Mouse (Mus musculus) embryo, embryonic 11 days (tissue): Measurements from ENCODE around the gene Serpina3n.
A peak's percentile ranks its signal among the peaks of the same experiment; 100 is the strongest.
"Not testable (repeated sequence)": the region's sequence is repeated elsewhere in the genome, so short reads cannot be mapped to it uniquely, and the experiment has no call there.

ENCODE experiments used
- DNase-seq: peaks from one replicate; pipeline ENCODE4 v3.0.0-alpha.2; 2015

The Serpina3n gene

GRCm38 (mm10) chr12:104406454-104406885 is at the start of gene Serpina3n:
Gene Serpina3n (plus strand): TSS chr12:104406729.
- DNase-seq, result no peak

DNA sequence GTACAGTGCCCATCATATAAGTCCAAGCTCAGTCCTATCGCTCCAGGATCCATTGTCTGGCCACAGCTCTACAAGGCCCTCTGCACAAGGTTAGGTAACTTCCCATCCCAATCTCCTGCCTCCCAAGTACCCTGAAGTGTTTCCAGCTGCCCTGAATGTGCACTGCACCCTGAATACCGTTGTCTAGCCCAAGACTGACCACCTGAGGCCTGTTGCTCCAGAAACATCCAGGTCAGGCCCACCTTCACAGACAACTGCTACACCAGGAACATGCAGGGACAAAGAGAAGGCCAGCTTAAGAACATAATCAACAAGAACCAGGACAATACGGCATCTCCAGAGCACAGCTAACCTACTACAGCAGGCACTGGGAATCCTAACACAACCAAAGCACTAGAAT is 36.5 kb upstream of the Serpina3n start:
- DNase-seq, result no peak

GRCm38 (mm10) chr12:104377179-104377578 is 29.4 kb upstream of the Serpina3n start:
- not testable (repeated sequence) for DNase-seq

GRCm38 (mm10) chr12:104378351-104378750 is 28.2 kb upstream of the Serpina3n start:
- DNase-seq, result not testable (repeated sequence)

DNA sequence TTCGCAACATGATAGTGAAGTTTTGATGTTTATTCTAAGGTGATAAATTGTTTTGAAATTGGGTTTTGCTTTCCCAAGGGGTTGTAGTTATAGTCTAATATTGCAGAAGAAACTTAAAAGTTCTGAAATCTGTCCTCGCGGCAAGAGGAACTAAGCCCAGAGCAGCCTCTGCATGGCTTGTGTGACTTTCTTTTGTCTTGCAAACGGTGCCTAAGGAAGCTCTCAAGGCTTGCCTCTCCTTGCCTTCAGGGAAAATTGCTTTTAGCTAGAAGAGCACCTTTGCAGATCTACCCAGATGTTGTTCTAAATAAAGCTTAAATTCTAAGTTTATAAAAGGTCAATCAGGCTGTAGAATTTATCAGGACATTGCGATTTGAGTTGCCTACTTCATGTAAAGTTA is 27.7 kb upstream of the Serpina3n start:
- DNase-seq, result not testable (repeated sequence)

DNA sequence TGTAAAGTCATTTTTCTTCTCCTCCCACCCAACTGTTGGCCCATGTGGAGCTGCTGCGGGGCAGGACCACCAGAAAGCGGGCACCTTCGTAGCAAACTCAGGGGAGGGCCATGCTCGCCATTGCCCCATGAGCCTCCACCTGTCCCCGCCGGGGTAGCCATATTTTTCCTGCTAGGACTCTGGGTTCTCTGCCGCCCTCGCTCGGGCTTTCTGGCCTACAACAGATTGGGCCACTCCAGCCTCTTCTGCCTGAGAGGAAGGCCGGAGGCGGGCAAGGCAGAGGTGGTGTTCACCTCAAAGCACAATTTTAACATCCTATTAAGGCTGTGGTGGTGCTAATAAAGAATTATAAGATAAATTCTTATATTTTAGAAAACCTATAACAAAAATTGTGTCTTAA is 26.7 kb upstream of the Serpina3n start:
- DNase-seq, result no peak

- not testable (repeated sequence) for DNase-seq
Measured at GRCm38 (mm10) chr12:104381071-104381604, 25.4 kb upstream of the Serpina3n start.

DNA sequence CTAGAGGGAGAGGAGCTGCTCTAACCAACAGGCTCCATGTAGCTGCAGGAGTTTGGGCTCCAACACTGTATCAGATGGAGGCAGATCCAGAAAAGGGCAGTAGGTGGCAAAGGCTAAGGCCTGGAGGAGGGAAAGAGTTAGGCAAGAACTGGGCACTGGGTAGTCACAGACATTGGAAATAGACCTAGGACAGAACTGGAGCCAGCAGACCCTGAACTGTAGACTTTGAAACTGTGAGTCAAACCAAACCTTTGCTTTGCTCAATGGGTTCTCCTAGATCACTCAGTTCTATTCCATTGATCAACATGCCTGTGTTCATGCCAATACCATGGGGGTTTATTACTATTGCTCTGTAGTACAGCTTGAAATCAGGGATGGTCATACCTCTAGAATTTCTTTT is 20.5 kb upstream of the Serpina3n start:
- not testable (repeated sequence) for DNase-seq

- DNase-seq, result not testable (repeated sequence)
Measured at GRCm38 (mm10) chr12:104386878-104387277, 19.7 kb upstream of the Serpina3n start.

- DNase-seq, result no peak
Measured at GRCm38 (mm10) chr12:104388477-104388876, 18.1 kb upstream of the Serpina3n start.

GRCm38 (mm10) chr12:104391057-104391456 is 15.5 kb upstream of the Serpina3n start:
- DNase-seq, result not testable (repeated sequence)

DNA sequence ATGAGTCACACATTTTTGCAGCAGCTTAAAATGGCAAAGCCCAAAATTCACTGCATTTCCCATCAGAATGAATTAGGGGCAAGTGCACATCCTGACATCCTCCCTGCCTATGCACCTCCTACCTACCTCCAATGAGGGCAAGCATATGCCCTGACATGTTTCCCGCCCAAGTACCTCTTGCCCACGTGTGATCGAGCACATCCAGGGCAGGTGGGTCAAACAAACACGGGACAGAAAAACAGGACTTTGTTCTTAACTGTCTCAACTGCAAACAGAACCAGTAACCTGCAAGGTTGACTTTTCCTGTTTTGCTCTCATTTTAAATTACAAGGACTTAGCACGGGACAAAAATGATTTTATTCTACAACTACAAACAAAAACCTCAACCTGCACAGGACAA is 2.6 kb upstream of the Serpina3n start:
- DNase-seq, result no peak

DNA sequence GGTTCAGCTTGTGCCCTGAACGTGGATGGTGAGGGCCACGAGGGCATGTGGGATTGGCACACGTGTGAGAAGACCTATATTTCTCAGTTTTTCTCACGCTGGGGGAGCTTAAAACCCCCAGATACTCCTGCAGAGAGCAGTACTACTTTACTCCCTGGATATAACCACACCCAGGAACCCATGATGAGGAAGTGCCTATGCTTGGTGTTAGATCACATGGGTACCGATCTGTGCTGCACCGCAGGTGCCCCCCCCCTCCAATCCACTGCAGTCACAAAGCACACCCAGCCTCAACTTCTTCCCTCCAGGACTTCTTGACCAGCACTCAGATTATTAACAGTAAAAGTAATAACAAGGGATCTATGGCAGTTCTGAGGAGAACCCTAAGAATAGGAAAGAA is 6.0 kb downstream of the Serpina3n start:
- DNase-seq, result no peak

DNA sequence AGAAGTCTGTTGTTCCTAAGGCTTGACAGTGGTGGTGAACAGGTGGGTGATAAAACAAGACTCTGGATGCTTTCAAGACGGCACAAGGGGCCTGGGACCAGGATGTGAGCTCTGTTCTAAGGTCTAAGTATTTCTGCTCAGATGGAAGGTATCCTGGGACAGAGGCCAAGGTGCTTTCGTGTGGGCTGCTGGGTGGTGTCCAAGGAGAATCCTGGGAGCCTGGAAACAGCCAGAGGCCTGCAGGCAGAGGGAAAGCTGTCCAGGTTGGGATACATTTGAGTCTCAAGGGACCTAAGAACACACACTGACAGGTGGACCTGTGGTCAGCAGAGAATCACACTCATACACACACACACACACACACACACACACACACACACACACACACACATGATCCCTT is 8.0 kb downstream of the Serpina3n start:
- DNase-seq, result no peak

GRCm38 (mm10) chr12:104415625-104416315 is 9.2 kb downstream of the Serpina3n start:
- DNase-seq, result peak; percentile 12

DNA sequence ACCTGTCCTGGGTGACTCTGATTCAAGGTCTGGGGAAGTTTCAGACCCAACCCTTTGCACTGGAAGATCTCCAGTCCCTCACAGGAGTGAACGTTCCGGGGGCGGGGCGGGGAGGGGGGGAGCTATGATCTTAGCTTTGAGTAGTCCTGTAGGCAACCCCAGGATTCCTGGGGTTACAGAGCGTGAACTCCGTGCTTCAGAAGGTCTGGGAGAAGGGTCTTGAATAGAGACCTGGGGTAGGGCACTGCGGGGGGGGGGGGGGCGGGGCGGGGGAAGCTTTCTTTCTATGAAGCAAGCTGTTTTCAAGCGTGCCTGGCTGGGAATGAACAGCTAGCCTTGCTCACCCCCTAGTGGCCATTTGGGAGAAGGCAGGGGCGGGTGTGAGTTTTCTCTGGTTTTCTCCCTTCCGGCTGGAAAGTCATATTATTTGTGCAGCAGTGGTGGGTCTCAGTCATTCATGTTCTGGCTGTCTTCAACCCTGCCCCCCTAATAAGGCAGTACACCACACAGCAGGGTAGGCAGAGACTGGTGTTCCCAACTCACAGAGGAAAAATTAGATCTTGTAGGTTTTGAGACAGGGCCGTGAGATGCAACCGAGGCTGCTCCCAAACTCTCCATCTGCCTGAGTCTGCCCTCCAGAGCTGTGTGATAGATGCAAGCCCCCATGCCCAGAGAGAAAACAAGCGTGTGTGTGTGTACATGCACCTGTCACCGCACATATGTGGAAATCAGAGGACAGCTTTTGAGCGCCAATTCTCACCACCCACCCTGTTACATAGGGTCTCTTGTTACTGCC is 12.0 kb downstream of the Serpina3n start:
- peak; percentile 89 for DNase-seq

- DNase-seq, result peak; percentile 45
Measured at GRCm38 (mm10) chr12:104419136-104419462, 12.6 kb downstream of the Serpina3n start.

DNA sequence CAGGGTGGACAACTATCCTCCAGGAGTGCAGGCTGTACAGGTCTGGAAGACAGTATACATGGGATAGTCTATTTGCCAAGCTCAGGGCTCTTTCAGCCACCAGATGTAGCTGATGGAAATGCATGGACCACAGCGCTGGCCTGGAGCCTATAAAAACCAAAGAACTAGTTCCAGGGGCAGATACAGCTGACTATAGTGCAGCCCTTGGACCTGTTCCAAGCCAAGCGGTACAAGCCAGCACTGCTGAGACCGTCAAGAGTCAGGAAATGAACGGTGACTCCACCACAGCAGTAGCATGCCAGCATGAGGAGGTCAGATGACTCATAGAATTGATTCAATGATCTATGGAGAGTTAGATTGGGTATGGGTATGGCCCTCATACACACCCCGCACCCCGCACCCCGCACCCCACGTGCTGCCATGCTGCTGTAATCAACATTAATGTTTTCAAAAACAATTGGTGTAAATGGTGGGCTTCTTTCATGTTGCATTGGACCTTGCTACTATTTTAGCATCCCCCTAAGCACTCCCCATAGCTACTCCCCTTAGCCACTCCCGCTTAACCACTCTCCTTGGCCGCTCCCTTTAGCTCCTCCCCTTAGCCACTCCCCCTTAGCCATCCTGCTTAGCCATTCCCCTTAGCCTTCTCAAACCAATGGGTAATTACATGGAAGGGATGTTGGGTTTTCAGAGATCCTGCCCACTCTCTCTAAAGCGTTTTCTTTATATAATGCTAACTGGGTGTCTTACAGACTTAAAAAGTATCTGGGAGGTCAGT is 16.3 kb downstream of the Serpina3n start:
- DNase-seq, result no peak

- DNase-seq, result no peak
Measured at GRCm38 (mm10) chr12:104425591-104425990, 19.1 kb downstream of the Serpina3n start.

DNA sequence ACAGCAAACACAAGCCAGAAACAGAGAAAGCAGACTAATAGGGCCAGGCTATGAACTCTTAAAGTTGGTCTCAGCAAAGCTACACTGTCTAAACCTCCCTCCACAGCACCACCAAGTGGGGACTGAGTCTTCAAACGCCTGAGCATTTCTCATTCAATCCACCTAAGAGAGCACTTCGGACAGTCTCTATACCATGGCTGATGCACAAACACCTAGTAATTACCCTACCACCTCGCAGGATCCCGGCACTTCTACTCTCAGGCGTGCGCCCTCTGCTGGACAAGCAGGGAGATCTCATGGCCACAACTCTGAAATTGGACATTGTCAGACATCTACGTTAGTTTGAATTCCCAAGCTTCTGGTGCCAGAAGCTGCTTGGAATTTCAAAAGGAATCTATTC is 20.4 kb downstream of the Serpina3n start:
- peak; percentile 75 for DNase-seq

DNA sequence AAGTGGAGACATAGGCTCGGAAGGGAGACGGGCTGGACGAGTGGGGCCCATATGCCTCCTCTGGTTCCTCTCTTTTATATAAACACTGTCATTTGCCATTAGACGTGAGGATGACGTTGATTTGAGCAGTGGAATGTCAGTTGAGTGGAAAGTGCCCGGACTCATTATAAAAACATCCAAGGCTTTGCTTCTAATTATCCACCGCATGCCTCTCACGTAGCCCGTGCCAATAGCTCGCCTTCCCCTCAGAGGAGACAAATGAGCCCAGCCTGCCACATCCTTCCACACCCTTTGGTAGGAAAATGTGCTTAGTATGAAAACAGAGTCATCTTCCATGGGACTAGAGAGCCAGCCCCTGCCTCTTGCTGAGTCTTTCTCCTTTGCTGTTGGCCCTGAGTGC is 24.8 kb downstream of the Serpina3n start:
- DNase-seq, result no peak

- DNase-seq, result peak; percentile 24
Measured at GRCm38 (mm10) chr12:104433214-104433613, 26.7 kb downstream of the Serpina3n start.
